Mouse (Mus musculus) megakaryocyte, embryonic 14.5 days (primary cell): ENCODE data around the gene Ddx5.

ENCODE experiments used
- FLI1 ChIP-seq: IDR thresholded peaks from 2 replicates; pipeline ENCODE4 v1.6.1; 2012; ENCODE audit warnings: low read length, inconsistent platforms, mixed read lengths
- GATA1 ChIP-seq: IDR thresholded peaks from 3 replicates; pipeline ENCODE4 v1.6.1; 2012; ENCODE audit warnings: mixed read lengths, low read length, inconsistent platforms, borderline replicate concordance

DNA sequence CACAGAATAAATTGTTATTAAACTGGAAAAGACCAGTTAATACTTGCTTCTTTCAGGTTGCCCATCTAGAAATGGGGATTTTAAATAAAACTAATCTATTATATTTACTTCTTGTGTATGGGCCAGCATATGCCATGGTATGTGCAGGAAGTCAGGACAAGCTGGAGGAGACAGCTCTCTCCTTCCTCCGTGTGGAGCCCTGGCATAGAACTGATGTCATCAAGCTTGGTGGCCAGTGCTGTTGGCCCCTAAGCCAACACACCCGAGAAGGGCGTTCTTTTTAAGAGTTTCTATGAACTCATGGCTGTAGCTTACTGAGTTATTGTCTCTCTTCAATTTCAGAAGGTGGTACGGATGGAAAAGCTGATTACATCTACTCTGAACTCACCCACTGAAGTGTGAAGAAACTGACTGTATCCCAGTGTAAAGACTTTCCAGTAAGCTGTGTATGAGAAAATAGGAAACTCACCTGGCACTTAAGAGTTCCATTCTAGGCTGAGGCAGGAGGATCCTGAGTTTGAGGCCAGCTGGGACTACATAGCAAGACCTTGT lies 22.3 kb downstream of the Ddx5 start:
- TF ChIP-seq GATA1 (no peak), FLI1 (no peak)
